In genomic region chr14:11553679-11554305, GRCm38 (mm10) we compare ENCODE assay signal across 9 mouse cellular contexts. TPM values are rescaled to one million over a fixed set of nuclear protein-coding genes. Genes with fewer than 3 reads are reported as not detected.
DNase-seq lines count a peak whose midpoint lies in the region; ATAC-seq and TF ChIP-seq lines count a peak whose summit lies in the region.
"Had no signal": no experiment of that assay in that cellular context is flagged by ENCODE, and none has a peak within 500 bp of the region (broad histone marks: within the 10 kb centered on the region; RNA-seq: fewer than 3 reads in every experiment).

No protein-coding gene starts in this region.

- DNase-seq in cerebellum, postnatal 14 days: no peak
- no peak for DNase-seq in forebrain, postnatal 0 days
- DNase-seq in limb, embryonic 14.5 days (ENCODE audit: low spot score): peak; percentile 50
- DNase-seq in urinary bladder, postnatal 10 days (ENCODE audit: low spot score): no peak

- TF ChIP-seq CTCF in forebrain, postnatal 0 days (IDR thresholded peaks at IDR 0.05; ENCODE audit: low read depth): no peak
- no peak for TF ChIP-seq CTCF in olfactory bulb, adult 2 months (IDR thresholded peaks at IDR 0.05; ENCODE audit: insufficient read depth, low read depth, low read length)

- peaks cover 28% of the 10 kb centered on the region for H3K4me1 ChIP-seq in megakaryocyte, embryonic 14.5 days
- H3K4me1 ChIP-seq in forebrain, postnatal 0 days (ENCODE audit: insufficient read depth): peaks cover 13% of the 10 kb centered on the region; the same call in 1 of the 2 replicates
- peaks cover 15% of the 10 kb centered on the region for H3K4me1 ChIP-seq in limb, embryonic 14.5 days (ENCODE audit: control insufficient read depth, insufficient read depth, low read length)
- H3K4me1 ChIP-seq in olfactory bulb, adult 2 months (ENCODE audit: control insufficient read depth, insufficient read depth, low read length): peaks cover 4% of the 10 kb centered on the region; the same call in 1 of the 2 replicates

- peak; percentile 1; the same call in 1 of the 2 replicates for ATAC-seq in cerebellum, adult (ENCODE audit: insufficient number of reproducible peaks, low FRiP score, low TSS enrichment)
- ATAC-seq in megakaryocyte, adult 5-6 weeks (ENCODE audit: poor library complexity, severe bottlenecking): no peak
- ATAC-seq in forebrain, postnatal 0 days: peak; percentile 65
- peak; percentile 54 for ATAC-seq in limb, embryonic 14.5 days (ENCODE audit: low FRiP score, low read depth)

- H3K36me3 ChIP-seq in megakaryocyte, embryonic 14.5 days (replicated peaks; ENCODE audit: low read length): no peaks in the 10 kb centered on the region
- no peaks in the 10 kb centered on the region for H3K36me3 ChIP-seq in forebrain, postnatal 0 days (ENCODE audit: insufficient read depth)
- no peaks in the 10 kb centered on the region for H3K36me3 ChIP-seq in limb, embryonic 14.5 days (ENCODE audit: control insufficient read depth, insufficient read depth, low read length)

- peak overlapping the region; percentile 86 for H3K4me3 ChIP-seq in megakaryocyte, embryonic 14.5 days (replicated peaks)
- peak overlapping the region; percentile 67 for H3K4me3 ChIP-seq in forebrain, postnatal 0 days (ENCODE audit: low read depth, low read length)
- peak overlapping the region; percentile 82 for H3K4me3 ChIP-seq in limb, embryonic 14.5 days (replicated peaks; ENCODE audit: low read length)
- H3K4me3 ChIP-seq in olfactory bulb, adult 2 months (ENCODE audit: insufficient read depth, low read depth, low read length): peak overlapping the region; percentile 77

- H3K9me3 ChIP-seq in megakaryocyte, embryonic 14.5 days: peaks cover 10% of the 10 kb centered on the region; the same call in 1 of the 2 replicates
- no peaks in the 10 kb centered on the region for H3K9me3 ChIP-seq in forebrain, postnatal 0 days (ENCODE audit: low read length)
- H3K9me3 ChIP-seq in limb, embryonic 14.5 days (ENCODE audit: control insufficient read depth, low read length): no peaks in the 10 kb centered on the region

- 1% methylated on average over 57 of the region's 57 CpGs for WGBS in forebrain, postnatal 0 days
- under 1% methylated on average over 55 of the region's 57 CpGs for WGBS in limb, embryonic 14.5 days
- WGBS in olfactory bulb, adult 2 months: under 1% methylated on average over 57 of the region's 57 CpGs

- H3K9ac ChIP-seq in forebrain, postnatal 0 days: peak overlapping the region; percentile 72
- peak overlapping the region; percentile 88 for H3K9ac ChIP-seq in limb, embryonic 14.5 days (ENCODE audit: low read depth, low read length, severe bottlenecking)

- H3K4me2 ChIP-seq in forebrain, postnatal 0 days (ENCODE audit: low read depth): peak overlapping the region; percentile 73
- H3K4me2 ChIP-seq in limb, embryonic 14.5 days (replicated peaks; ENCODE audit: low read depth, low read length, severe bottlenecking): peak overlapping the region; percentile 97

- TF ChIP-seq POLR2A in limb, embryonic 14.5 days (IDR thresholded peaks at IDR 0.05; ENCODE audit: borderline replicate concordance, extremely low read depth, insufficient read depth, insufficient read length): no peak
- TF ChIP-seq POLR2A in olfactory bulb, adult 2 months (IDR thresholded peaks at IDR 0.05; ENCODE audit: insufficient read depth, low read depth, low read length): no peak

- H3K27me3 ChIP-seq in megakaryocyte, embryonic 14.5 days (replicated peaks): peaks cover 68% of the 10 kb centered on the region
- H3K27me3 ChIP-seq in forebrain, postnatal 0 days (ENCODE audit: insufficient read depth, low read length): no peaks in the 10 kb centered on the region
- no peaks in the 10 kb centered on the region for H3K27me3 ChIP-seq in limb, embryonic 14.5 days (ENCODE audit: control insufficient read depth, insufficient read depth, low read length)

- H3K27ac ChIP-seq in forebrain, postnatal 0 days (ENCODE audit: low read depth, low read length): peak overlapping the region; percentile 91
- peak overlapping the region; percentile 99 for H3K27ac ChIP-seq in limb, embryonic 14.5 days (replicated peaks; ENCODE audit: low read depth, low read length)
- H3K27ac ChIP-seq in olfactory bulb, adult 2 months (ENCODE audit: insufficient read depth, low read depth, low read length): peak overlapping the region; percentile 69
- H3K27ac ChIP-seq: macrophage had no signal

RNA-seq across cellular contexts. Expression of gene Ptprg, which starts 0.5 kb away (rescaled TPM):
- polyA plus RNA-seq in megakaryocyte, embryonic 14.5 days (2012; ENCODE audit: insufficient read depth, low replicate concordance): 0.09 TPM in 1 of 2 replicates, not detected in the other
- not detected in 2 replicates for total RNA-seq in megakaryocyte, adult 5-6 weeks (2015)
- total RNA-seq in megakaryocyte, adult 5-6 weeks (2017): 0.07 TPM in 1 of 2 replicates, not detected in the other
- 60.4 and 88.7 TPM in 2 replicates for total RNA-seq in forebrain, postnatal 0 days (2014; rRNA removed)
- polyA plus RNA-seq in forebrain, postnatal 0 days (2015; fragmentation: Nextera tagmentation; extraction: Ambion mirVana): 18.0 and 28.5 TPM in 2 replicates
- polyA plus RNA-seq in limb, embryonic 14.5 days (2012; rRNA removed): 25.5 and 27.8 TPM in 2 replicates
- 28.6 and 36.5 TPM in 2 replicates for polyA plus RNA-seq in limb, embryonic 14.5 days (2014; fragmentation: Nextera tagmentation; extraction: Ambion mirVana)
- not detected in 2 replicates for polyA plus RNA-seq in olfactory bulb, adult 2 months (2012; ENCODE audit: insufficient read depth, insufficient read length, low replicate concordance, missing spikeins)
- polyA plus RNA-seq: macrophage had no signal

Comparison
In these comparisons a context has a peak if more than half of its experiments do, and no peak if none do; other contexts are left out.
1. RNA of gene Ptprg, which starts 0.5 kb away (polyA plus RNA-seq): not detected in olfactory bulb, adult 2 months, 25.5 to 36.5 TPM in limb, embryonic 14.5 days and 18.0 to 28.5 TPM in forebrain, postnatal 0 days; 0.09 TPM in megakaryocyte, embryonic 14.5 days; every median in the first group is over 10 times any median in the second.
2. Peak in every context shown above with its lines, with median percentiles within 50 percentile points of each other: H3K4me3 ChIP-seq and H3K27ac ChIP-seq.